Mouse (Mus musculus) liver, embryonic 13.5 days (tissue): ENCODE measurements around the gene Mtor. TPM values are rescaled to one million over a fixed set of nuclear protein-coding genes. Genes with fewer than 3 reads are reported as not detected.

Experiments used
- ATAC-seq: fragments of 200-750 bp; cut with Nextera tagmentation; 2 replicates; pipeline ENCODE4 v1.8.0; 2017; ENCODE audit warnings: low read depth, mild to moderate bottlenecking, moderate number of reproducible peaks, moderate library complexity
- DNase-seq: peaks from one replicate; pipeline ENCODE4 v3.0.0; 2022
- H3K27ac ChIP-seq: fragments of 300-500 bp; sonication (generic); 2 replicates; pipeline ENCODE4 v1.5.1; 2015; ENCODE audit warnings: moderate library complexity, mild to moderate bottlenecking, inconsistent platforms
- H3K27me3 ChIP-seq: fragments of 300-500 bp; sonication (generic); 2 replicates; pipeline ENCODE4 v1.6.1; 2015; ENCODE audit warnings: mild to moderate bottlenecking, inconsistent platforms
- H3K36me3 ChIP-seq: fragments of 300-500 bp; sonication (generic); 2 replicates; pipeline ENCODE4 v1.6.1; 2015; ENCODE audit warnings: mild to moderate bottlenecking, inconsistent platforms
- H3K4me1 ChIP-seq: fragments of 300-500 bp; sonication (generic); replicated peaks from 2 replicates; pipeline ENCODE4 v1.6.1; 2015; ENCODE audit warnings: inconsistent platforms
- H3K4me2 ChIP-seq: fragments of 300-500 bp; sonication (generic); 2 replicates; pipeline ENCODE4 v1.6.1; 2015; ENCODE audit warnings: inconsistent platforms, mild to moderate bottlenecking, moderate library complexity
- H3K4me3 ChIP-seq: fragments of 300-500 bp; sonication (generic); replicated peaks from 2 replicates; pipeline ENCODE4 v1.5.1; 2015; ENCODE audit warnings: mild to moderate bottlenecking, inconsistent platforms
- H3K9ac ChIP-seq: fragments of 300-500 bp; sonication (generic); 2 replicates; pipeline ENCODE4 v1.6.1; 2015; ENCODE audit warnings: mild to moderate bottlenecking, inconsistent platforms
- H3K9me3 ChIP-seq: fragments of 300-500 bp; sonication (generic); replicated peaks from 2 replicates; pipeline ENCODE4 v1.6.1; 2016; ENCODE audit warnings: inconsistent platforms
- WGBS: fragments of 180-500 bp; shearing (Covaris S2); methylation state at CpG from one replicate; pipeline ENCODE4 v1.1.7; 2015; ENCODE audit not compliant: insufficient replicate concordance; 5-methylcytosine and 5-hydroxymethylcytosine counted together
- polyA plus RNA-seq: library from polyadenylated mRNA; unstranded; fragments of >200 nt; fragmentation: Nextera tagmentation; extraction: Ambion mirVana; gene quantifications from 2 replicates; pipeline ENCODE4 v1.2.1, GENCODE M21; 2015

Mtor gene
- polyA plus RNA-seq, 1 experiment from 2014 or later, result 9.0 TPM

GRCm38 (mm10) chr4:148515313-148515712 lies 66.9 kb downstream of the Mtor start:
- Histone ChIP-seq H3K4me3 (no peak overlapping the region), H3K36me3 (peaks cover 63% of the 10 kb centered on the region), H3K4me2 (no peak overlapping the region), H3K9ac (no peak overlapping the region), H3K9me3 (no peaks in the 10 kb centered on the region), H3K4me1 (no peaks in the 10 kb centered on the region), H3K27me3 (no peaks in the 10 kb centered on the region), H3K27ac (no peak overlapping the region)
- ATAC-seq, result no peak
- 78% methylated on average over 2 of the region's 2 CpGs for WGBS
- DNase-seq, result no peak

- no peaks in the 10 kb centered on the region for H3K27me3 ChIP-seq
- no peak overlapping the region for H3K4me2 ChIP-seq
- peaks cover 64% of the 10 kb centered on the region for H3K36me3 ChIP-seq
- H3K9me3 ChIP-seq, result no peaks in the 10 kb centered on the region
- ATAC-seq (no peak), DNase-seq (no peak)
- no peak overlapping the region for H3K4me3 ChIP-seq
- H3K27ac ChIP-seq, result no peak overlapping the region
- no peaks in the 10 kb centered on the region for H3K4me1 ChIP-seq
- WGBS, result 66% methylated on average over 4 of the region's 4 CpGs
- no peak overlapping the region for H3K9ac ChIP-seq
Observed at GRCm38 (mm10) chr4:148517809-148518208, 69.4 kb downstream of the Mtor start.

GRCm38 (mm10) chr4:148518235-148518795 lies 69.9 kb downstream of the Mtor start:
- WGBS, result 80% methylated on average over 5 of the region's 5 CpGs

GRCm38 (mm10) chr4:148523538-148523937 lies 75.1 kb downstream of the Mtor start:
- H3K27ac ChIP-seq, result no peak overlapping the region
- H3K9me3 ChIP-seq, result no peaks in the 10 kb centered on the region
- ATAC-seq (no peak), DNase-seq (no peak)
- peaks cover 64% of the 10 kb centered on the region for H3K36me3 ChIP-seq
- H3K4me1 ChIP-seq, result no peaks in the 10 kb centered on the region
- H3K4me3 ChIP-seq, result no peak overlapping the region
- no peak overlapping the region for H3K9ac ChIP-seq
- H3K27me3 ChIP-seq, result no peaks in the 10 kb centered on the region
- H3K4me2 ChIP-seq, result no peak overlapping the region
- 73% methylated on average over 7 of the region's 7 CpGs for WGBS

More at GRCm38 (mm10) chr4:148518235-148518795, 69.9 kb downstream of the Mtor start:
- Histone ChIP-seq H3K27me3 (no peaks in the 10 kb centered on the region), H3K9ac (no peak overlapping the region), H3K4me3 (no peak overlapping the region), H3K27ac (no peak overlapping the region), H3K36me3 (peaks cover 63% of the 10 kb centered on the region), H3K4me2 (no peak overlapping the region), H3K9me3 (no peaks in the 10 kb centered on the region), H3K4me1 (no peaks in the 10 kb centered on the region)
- DNase-seq (no peak), ATAC-seq (no peak)

- Histone ChIP-seq H3K9ac (no peak overlapping the region), H3K4me1 (no peaks in the 10 kb centered on the region), H3K4me2 (no peak overlapping the region), H3K36me3 (peaks cover 68% of the 10 kb centered on the region), H3K27me3 (no peaks in the 10 kb centered on the region), H3K27ac (no peak overlapping the region), H3K4me3 (no peak overlapping the region), H3K9me3 (no peaks in the 10 kb centered on the region)
- no peak for ATAC-seq
- no peak for DNase-seq
- 81% methylated on average over 10 of the region's 10 CpGs for WGBS
Observed at GRCm38 (mm10) chr4:148527158-148527910, 78.9 kb downstream of the Mtor start.

GRCm38 (mm10) chr4:148530351-148530750 lies 81.9 kb downstream of the Mtor start:
- Histone ChIP-seq H3K36me3 (peaks cover 80% of the 10 kb centered on the region), H3K9me3 (no peaks in the 10 kb centered on the region), H3K27me3 (no peaks in the 10 kb centered on the region), H3K27ac (no peak overlapping the region), H3K4me1 (no peaks in the 10 kb centered on the region), H3K4me3 (no peak overlapping the region), H3K9ac (no peak overlapping the region), H3K4me2 (no peak overlapping the region)
- no peak for ATAC-seq
- no peak for DNase-seq
- WGBS, result 82% methylated on average over 5 of the region's 5 CpGs

GRCm38 (mm10) chr4:148530778-148531177 lies 82.4 kb downstream of the Mtor start:
- DNase-seq, result no peak
- H3K27ac ChIP-seq, result no peak overlapping the region
- no peaks in the 10 kb centered on the region for H3K27me3 ChIP-seq
- no peaks in the 10 kb centered on the region for H3K4me1 ChIP-seq
- no peak overlapping the region for H3K4me3 ChIP-seq
- H3K9me3 ChIP-seq, result no peaks in the 10 kb centered on the region
- no peak overlapping the region for H3K9ac ChIP-seq
- H3K36me3 ChIP-seq, result peaks cover 79% of the 10 kb centered on the region
- ATAC-seq, result no peak
- H3K4me2 ChIP-seq, result no peak overlapping the region
- 77% methylated on average over 6 of the region's 6 CpGs for WGBS

- Histone ChIP-seq H3K4me2 (no peak overlapping the region), H3K27me3 (no peaks in the 10 kb centered on the region), H3K27ac (no peak overlapping the region), H3K4me1 (no peaks in the 10 kb centered on the region), H3K9me3 (no peaks in the 10 kb centered on the region), H3K4me3 (no peak overlapping the region), H3K36me3 (peaks cover 79% of the 10 kb centered on the region), H3K9ac (no peak overlapping the region)
- DNase-seq, result no peak
- WGBS, result 81% methylated on average over 4 of the region's 4 CpGs
- ATAC-seq, result no peak
Observed at GRCm38 (mm10) chr4:148531341-148531740, 82.9 kb downstream of the Mtor start.

- DNase-seq (no peak), ATAC-seq (no peak)
- Histone ChIP-seq H3K4me2 (no peak overlapping the region), H3K9me3 (no peaks in the 10 kb centered on the region), H3K4me1 (no peaks in the 10 kb centered on the region), H3K27ac (no peak overlapping the region), H3K36me3 (peaks cover 84% of the 10 kb centered on the region), H3K4me3 (no peak overlapping the region), H3K27me3 (no peaks in the 10 kb centered on the region), H3K9ac (no peak overlapping the region)
- 88% methylated on average over 3 of the region's 3 CpGs for WGBS
Observed at GRCm38 (mm10) chr4:148532516-148532915, 84.1 kb downstream of the Mtor start.

GRCm38 (mm10) chr4:148533613-148534328 lies 85.4 kb downstream of the Mtor start:
- no peaks in the 10 kb centered on the region for H3K27me3 ChIP-seq
- DNase-seq (no peak), ATAC-seq (no peak)
- no peaks in the 10 kb centered on the region for H3K9me3 ChIP-seq
- no peak overlapping the region for H3K4me3 ChIP-seq
- WGBS, result 80% methylated on average over 12 of the region's 12 CpGs
- H3K4me2 ChIP-seq, result no peak overlapping the region
- no peak overlapping the region for H3K9ac ChIP-seq
- H3K36me3 ChIP-seq, result peaks cover 89% of the 10 kb centered on the region
- no peaks in the 10 kb centered on the region for H3K4me1 ChIP-seq
- no peak overlapping the region for H3K27ac ChIP-seq

GRCm38 (mm10) chr4:148535876-148536275 lies 87.5 kb downstream of the Mtor start:
- H3K27ac ChIP-seq, result no peak overlapping the region
- no peak for DNase-seq
- H3K4me3 ChIP-seq, result no peak overlapping the region
- no peaks in the 10 kb centered on the region for H3K27me3 ChIP-seq
- no peaks in the 10 kb centered on the region for H3K9me3 ChIP-seq
- no peak overlapping the region for H3K9ac ChIP-seq
- 90% methylated on average over 3 of the region's 3 CpGs for WGBS
- no peak overlapping the region for H3K4me2 ChIP-seq
- no peak for ATAC-seq
- H3K4me1 ChIP-seq, result no peaks in the 10 kb centered on the region
- H3K36me3 ChIP-seq, result peaks cover 97% of the 10 kb centered on the region
